Mouse (Mus musculus) kidney, embryonic 15.5 days (tissue): ENCODE results near the gene Tnr. TPM values are rescaled to one million over a fixed set of nuclear protein-coding genes. Genes with fewer than 3 reads are reported as not detected.

Experiments used
- ATAC-seq: fragments of 200-750 bp; cut with Nextera tagmentation; replicated peaks from 2 replicates; pipeline ENCODE4 v1.8.0; 2017; ENCODE audit warnings: moderate TSS enrichment; ENCODE audit not compliant: low FRiP score
- H3K27ac ChIP-seq: fragments of 300-500 bp; sonication (generic); 2 replicates; pipeline ENCODE4 v1.5.1; 2015; ENCODE audit warnings: mild to moderate bottlenecking, inconsistent platforms
- H3K27me3 ChIP-seq: fragments of 300-500 bp; sonication (generic); 2 replicates; pipeline ENCODE4 v1.6.1; 2015; ENCODE audit warnings: inconsistent platforms
- H3K36me3 ChIP-seq: fragments of 300-500 bp; sonication (generic); 2 replicates; pipeline ENCODE4 v1.6.1; 2015; ENCODE audit warnings: inconsistent platforms
- H3K4me1 ChIP-seq: fragments of 300-500 bp; sonication (generic); 2 replicates; pipeline ENCODE4 v1.6.1; 2015; ENCODE audit warnings: inconsistent platforms
- H3K4me2 ChIP-seq: fragments of 300-500 bp; sonication (generic); 2 replicates; pipeline ENCODE4 v1.6.1; 2015; ENCODE audit warnings: moderate library complexity, mild to moderate bottlenecking, inconsistent platforms
- H3K4me3 ChIP-seq: fragments of 300-500 bp; sonication (generic); replicated peaks from 2 replicates; pipeline ENCODE4 v1.5.1; 2015; ENCODE audit warnings: mild to moderate bottlenecking, inconsistent platforms
- H3K9ac ChIP-seq: fragments of 300-500 bp; sonication (generic); 2 replicates; pipeline ENCODE4 v1.6.1; 2015; ENCODE audit warnings: mild to moderate bottlenecking, inconsistent platforms
- H3K9me3 ChIP-seq: fragments of 300-500 bp; sonication (generic); replicated peaks from 2 replicates; pipeline ENCODE4 v1.6.1; 2016; ENCODE audit warnings: inconsistent platforms
- WGBS: fragments of 180-500 bp; shearing (Covaris S2); methylation state at CpG from one replicate; pipeline ENCODE4 v1.1.7; 2015; ENCODE audit warnings: mixed read lengths; 5-methylcytosine and 5-hydroxymethylcytosine counted together
- polyA plus RNA-seq: library from polyadenylated mRNA; unstranded; fragments of >200 nt; fragmentation: Nextera tagmentation; extraction: Ambion mirVana; gene quantifications from 2 replicates; pipeline ENCODE4 v1.2.1, GENCODE M21; 2015

The Tnr gene
- polyA plus RNA-seq, 1 experiment from 2014 or later, result not detected

GRCm38 (mm10) chr1:159779424-159779823 is 255.9 kb downstream of the Tnr start:
- WGBS, result 83% methylated on average over 3 of the region's 3 CpGs
- Histone ChIP-seq H3K27me3 (no peaks in the 10 kb centered on the region), H3K27ac (no peak overlapping the region), H3K36me3 (no peaks in the 10 kb centered on the region), H3K4me3 (no peak overlapping the region), H3K4me1 (no peaks in the 10 kb centered on the region), H3K9ac (no peak overlapping the region), H3K9me3 (no peaks in the 10 kb centered on the region), H3K4me2 (no peak overlapping the region)
- no peak for ATAC-seq

- H3K27me3 ChIP-seq, result no peaks in the 10 kb centered on the region
- H3K4me3 ChIP-seq, result no peak overlapping the region
- no peaks in the 10 kb centered on the region for H3K9me3 ChIP-seq
- H3K4me2 ChIP-seq, result no peak overlapping the region
- H3K36me3 ChIP-seq, result no peaks in the 10 kb centered on the region
- no peak overlapping the region for H3K9ac ChIP-seq
- ATAC-seq, result no peak
- no peak overlapping the region for H3K27ac ChIP-seq
- no peaks in the 10 kb centered on the region for H3K4me1 ChIP-seq
- WGBS, result 36% methylated on average over 5 of the region's 5 CpGs
Observed at GRCm38 (mm10) chr1:159783842-159784241, 260.3 kb downstream of the Tnr start.

- no peak for ATAC-seq
- H3K9ac ChIP-seq, result no peak overlapping the region
- WGBS, result 73% methylated on average over 4 of the region's 4 CpGs
- no peak overlapping the region for H3K27ac ChIP-seq
- no peaks in the 10 kb centered on the region for H3K4me1 ChIP-seq
- H3K4me2 ChIP-seq, result no peak overlapping the region
- peaks cover 3% of the 10 kb centered on the region; the same call in 1 of the 2 replicates for H3K27me3 ChIP-seq
- H3K9me3 ChIP-seq, result no peaks in the 10 kb centered on the region
- H3K4me3 ChIP-seq, result no peak overlapping the region
- no peaks in the 10 kb centered on the region for H3K36me3 ChIP-seq
Observed at GRCm38 (mm10) chr1:159788312-159788711, 264.7 kb downstream of the Tnr start.

GRCm38 (mm10) chr1:159792546-159792945 is 269.0 kb downstream of the Tnr start:
- H3K4me2 ChIP-seq, result no peak overlapping the region
- no peak for ATAC-seq
- no peaks in the 10 kb centered on the region for H3K36me3 ChIP-seq
- H3K27me3 ChIP-seq, result peaks cover 3% of the 10 kb centered on the region; the same call in 1 of the 2 replicates
- no peaks in the 10 kb centered on the region for H3K9me3 ChIP-seq
- H3K4me3 ChIP-seq, result no peak overlapping the region
- H3K4me1 ChIP-seq, result no peaks in the 10 kb centered on the region
- WGBS, result 86% methylated on average over 2 of the region's 2 CpGs
- H3K27ac ChIP-seq, result no peak overlapping the region
- no peak overlapping the region for H3K9ac ChIP-seq

- H3K4me1 ChIP-seq, result no peaks in the 10 kb centered on the region
- no peaks in the 10 kb centered on the region for H3K9me3 ChIP-seq
- no peak overlapping the region for H3K4me2 ChIP-seq
- H3K27me3 ChIP-seq, result no peaks in the 10 kb centered on the region
- no peak for ATAC-seq
- WGBS, result 83% methylated on average over 2 of the region's 2 CpGs
- H3K27ac ChIP-seq, result no peak overlapping the region
- no peaks in the 10 kb centered on the region for H3K36me3 ChIP-seq
- no peak overlapping the region for H3K4me3 ChIP-seq
- H3K9ac ChIP-seq, result no peak overlapping the region
Observed at GRCm38 (mm10) chr1:159796021-159796420, 272.5 kb downstream of the Tnr start.

- Histone ChIP-seq H3K27me3 (no peaks in the 10 kb centered on the region), H3K9ac (no peak overlapping the region), H3K4me2 (no peak overlapping the region), H3K36me3 (no peaks in the 10 kb centered on the region), H3K27ac (no peak overlapping the region), H3K9me3 (no peaks in the 10 kb centered on the region), H3K4me3 (no peak overlapping the region), H3K4me1 (no peaks in the 10 kb centered on the region)
- WGBS, result 51% methylated on average over 5 of the region's 5 CpGs
- no peak for ATAC-seq
Observed at GRCm38 (mm10) chr1:159800366-159800765, 276.8 kb downstream of the Tnr start.

GRCm38 (mm10) chr1:159801753-159802152 is 278.2 kb downstream of the Tnr start:
- no peaks in the 10 kb centered on the region for H3K36me3 ChIP-seq

GRCm38 (mm10) chr1:159803711-159804110 is 280.1 kb downstream of the Tnr start:
- H3K4me3 ChIP-seq, result no peak overlapping the region
- no peak overlapping the region for H3K4me2 ChIP-seq
- H3K4me1 ChIP-seq, result no peaks in the 10 kb centered on the region

More at GRCm38 (mm10) chr1:159801753-159802152, 278.2 kb downstream of the Tnr start:
- 58% methylated on average over 4 of the region's 4 CpGs for WGBS
- H3K4me3 ChIP-seq, result no peak overlapping the region
- no peak for ATAC-seq
- no peaks in the 10 kb centered on the region for H3K27me3 ChIP-seq
- no peak overlapping the region for H3K27ac ChIP-seq
- no peak overlapping the region for H3K9ac ChIP-seq
- H3K4me1 ChIP-seq, result no peaks in the 10 kb centered on the region
- no peak overlapping the region for H3K4me2 ChIP-seq
- no peaks in the 10 kb centered on the region for H3K9me3 ChIP-seq

GRCm38 (mm10) chr1:159809493-159809892 is 285.9 kb downstream of the Tnr start:
- H3K9me3 ChIP-seq, result no peaks in the 10 kb centered on the region
- H3K27me3 ChIP-seq, result no peaks in the 10 kb centered on the region
- no peak overlapping the region for H3K9ac ChIP-seq
- no peak for ATAC-seq
- H3K4me2 ChIP-seq, result no peak overlapping the region
- H3K4me3 ChIP-seq, result no peak overlapping the region
- H3K36me3 ChIP-seq, result no peaks in the 10 kb centered on the region
- no peak overlapping the region for H3K27ac ChIP-seq
- 48% methylated on average over 3 of the region's 3 CpGs for WGBS
- peaks cover 6% of the 10 kb centered on the region; the same call in 1 of the 2 replicates for H3K4me1 ChIP-seq

More at GRCm38 (mm10) chr1:159803711-159804110, 280.1 kb downstream of the Tnr start:
- ATAC-seq, result no peak
- Histone ChIP-seq H3K9ac (no peak overlapping the region), H3K27ac (no peak overlapping the region), H3K27me3 (no peaks in the 10 kb centered on the region), H3K9me3 (no peaks in the 10 kb centered on the region), H3K36me3 (no peaks in the 10 kb centered on the region)

- H3K4me3 ChIP-seq, result no peak overlapping the region
- ATAC-seq, result no peak
- H3K9me3 ChIP-seq, result no peaks in the 10 kb centered on the region
- no peak overlapping the region for H3K4me2 ChIP-seq
- peaks cover 13% of the 10 kb centered on the region; the same call in 1 of the 2 replicates for H3K4me1 ChIP-seq
- no peaks in the 10 kb centered on the region for H3K36me3 ChIP-seq
- H3K27me3 ChIP-seq, result no peaks in the 10 kb centered on the region
- WGBS, result 82% methylated on average over 2 of the region's 2 CpGs
- H3K9ac ChIP-seq, result no peak overlapping the region
- H3K27ac ChIP-seq, result no peak overlapping the region
Observed at GRCm38 (mm10) chr1:159811805-159812204, 288.2 kb downstream of the Tnr start.

- Histone ChIP-seq H3K4me1 (peaks cover 13% of the 10 kb centered on the region; the same call in 1 of the 2 replicates), H3K9me3 (no peaks in the 10 kb centered on the region), H3K36me3 (no peaks in the 10 kb centered on the region), H3K27me3 (no peaks in the 10 kb centered on the region), H3K4me3 (no peak overlapping the region), H3K4me2 (peak overlapping the region; percentile 31), H3K9ac (no peak overlapping the region), H3K27ac (no peak overlapping the region)
- WGBS, result 9% methylated on average over 7 of the region's 8 CpGs
- peak; percentile 72 for ATAC-seq
Observed at GRCm38 (mm10) chr1:159812820-159813411, 289.3 kb downstream of the Tnr start.

GRCm38 (mm10) chr1:159814348-159814747 is 290.8 kb downstream of the Tnr start:
- H3K9ac ChIP-seq, result no peak overlapping the region
- peaks cover 15% of the 10 kb centered on the region; the same call in 1 of the 2 replicates for H3K4me1 ChIP-seq
- no peak for ATAC-seq
- H3K27me3 ChIP-seq, result no peaks in the 10 kb centered on the region
- no peaks in the 10 kb centered on the region for H3K9me3 ChIP-seq
- H3K36me3 ChIP-seq, result no peaks in the 10 kb centered on the region
- 52% methylated on average over 3 of the region's 3 CpGs for WGBS
- H3K4me3 ChIP-seq, result no peak overlapping the region
- no peak overlapping the region for H3K27ac ChIP-seq
- H3K4me2 ChIP-seq, result no peak overlapping the region
